Mouse (Mus musculus) CH12.LX (cell line): ENCODE measurements around the gene Tcf21. TPM values are rescaled to one million over a fixed set of nuclear protein-coding genes. Genes with fewer than 3 reads are reported as not detected.

ENCODE experiments used
- DNase-seq: peaks from one replicate; pipeline ENCODE4 v3.0.0-alpha.2; 2013; ENCODE audit errors: extremely low read depth
- H3K27ac ChIP-seq: 2 replicates; pipeline ENCODE4 v1.5.1; 2012; ENCODE audit warnings: low read depth, mild to moderate bottlenecking, control low read depth, moderate library complexity; ENCODE audit not compliant: insufficient read depth
- H3K27me3 ChIP-seq: replicated peaks from 2 replicates; pipeline ENCODE3; 2012; ENCODE audit warnings: inconsistent platforms
- H3K36me3 ChIP-seq, 2 experiments: replicated peaks in 1 of 2; 2 replicates each; pipeline versions ENCODE3 to v1.6.1; 2012; ENCODE audit warnings: inconsistent platforms in 1 of 2, low read length in 1 of 2, mild to moderate bottlenecking in 1 of 2, mixed read lengths in 1 of 2, moderate library complexity in 1 of 2; ENCODE audit not compliant: control insufficient read depth in 1 of 2, insufficient read depth in 1 of 2
- H3K4me1 ChIP-seq, 2 experiments: 2 replicates each; pipeline ENCODE4 v1.6.1; 2012; ENCODE audit warnings: inconsistent platforms in 1 of 2, moderate library complexity in 1 of 2; ENCODE audit not compliant: insufficient read depth in 2 of 2, control insufficient read depth in 1 of 2
- H3K4me2 ChIP-seq: 2 replicates; pipeline ENCODE4 v1.6.1; 2012; ENCODE audit warnings: low read depth, mild to moderate bottlenecking, control low read depth; ENCODE audit not compliant: poor library complexity, insufficient read depth, severe bottlenecking
- H3K4me3 ChIP-seq, 3 experiments: fragments of 150-350 bp in 1 of 3; sonication (generic) in 1 of 3; replicated peaks in 1 of 3; 2 replicates each; pipeline versions ENCODE3 to v1.5.1; 2011 to 2012; ENCODE audit warnings: low read depth in 2 of 3, low read length in 2 of 3, mild to moderate bottlenecking in 2 of 3, moderate library complexity in 2 of 3, control low read depth in 1 of 3, improper control_type of control experiment in 1 of 3, inconsistent platforms in 1 of 3, mixed read lengths in 1 of 3; ENCODE audit not compliant: poor library complexity in 1 of 3
- H3K79me2 ChIP-seq: replicated peaks from 2 replicates; pipeline ENCODE4 v1.6.1; 2012; ENCODE audit warnings: mild to moderate bottlenecking, moderate library complexity; ENCODE audit not compliant: control insufficient read depth, poor library complexity, insufficient read depth, severe bottlenecking; ENCODE audit errors: extremely low read depth
- H3K9ac ChIP-seq: 2 replicates; pipeline ENCODE4 v1.6.1; 2012; ENCODE audit warnings: low read depth, mild to moderate bottlenecking, control low read depth, moderate library complexity; ENCODE audit not compliant: insufficient read depth
- H3K9me3 ChIP-seq: replicated peaks from 2 replicates; pipeline ENCODE3; 2012; ENCODE audit warnings: low read length, inconsistent platforms, mixed read lengths
- CHD1 ChIP-seq: IDR thresholded peaks from 2 replicates; pipeline ENCODE4 v1.6.1; 2012; ENCODE audit warnings: low read depth, low read length, improper control_type of control experiment, inconsistent platforms
- CHD2 ChIP-seq: IDR thresholded peaks from 2 replicates; pipeline ENCODE4 v1.6.1; 2011; ENCODE audit warnings: low read length, improper control_type of control experiment
- CTCF ChIP-seq, 2 experiments: IDR thresholded peaks in 1 of 2; conservative IDR thresholded peaks in 1 of 2; 2 replicates each; pipeline ENCODE4 v1.5.1; 2011 to 2012; ENCODE audit warnings: low read depth in 2 of 2, low read length in 2 of 2, improper control_type of control experiment in 1 of 2, inconsistent platforms in 1 of 2, mild to moderate bottlenecking in 1 of 2, moderate library complexity in 1 of 2
- E2F4 ChIP-seq: IDR thresholded peaks from 2 replicates; pipeline ENCODE4 v1.6.1; 2011; ENCODE audit warnings: low read depth, low read length, improper control_type of control experiment; ENCODE audit not compliant: insufficient replicate concordance
- ELF1 ChIP-seq: IDR thresholded peaks from 2 replicates; pipeline ENCODE4 v1.6.1; 2014; ENCODE audit warnings: low read depth, mild to moderate bottlenecking, inconsistent platforms, low read length, improper control_type of control experiment
- EP300 ChIP-seq: IDR thresholded peaks from 2 replicates; pipeline ENCODE4 v1.6.1; 2011; ENCODE audit warnings: low read length, improper control_type of control experiment
- ETS1 ChIP-seq: conservative IDR thresholded peaks from 2 replicates; pipeline ENCODE4 v1.6.1; 2012; ENCODE audit warnings: low read depth, mild to moderate bottlenecking, inconsistent platforms, low read length, improper control_type of control experiment, moderate library complexity
- GABPA ChIP-seq: IDR thresholded peaks from 2 replicates; pipeline ENCODE4 v1.6.1; 2012; ENCODE audit warnings: low read depth, low read length, improper control_type of control experiment, inconsistent platforms; ENCODE audit not compliant: insufficient replicate concordance
- HCFC1 ChIP-seq: IDR thresholded peaks from 2 replicates; pipeline ENCODE4 v1.6.1; 2012; ENCODE audit warnings: low read depth, mild to moderate bottlenecking, inconsistent platforms, low read length, improper control_type of control experiment
- IRF4 ChIP-seq: IDR thresholded peaks from 2 replicates; pipeline ENCODE4 v1.6.1; 2014; ENCODE audit warnings: low read depth, mild to moderate bottlenecking, inconsistent platforms, low read length, improper control_type of control experiment
- JUN ChIP-seq: IDR thresholded peaks from 2 replicates; pipeline ENCODE4 v1.6.1; 2011; ENCODE audit warnings: low read depth, mild to moderate bottlenecking, low read length, improper control_type of control experiment, moderate library complexity; ENCODE audit not compliant: insufficient read depth
- JUND ChIP-seq: conservative IDR thresholded peaks from 2 replicates; pipeline ENCODE4 v1.6.1; 2011; ENCODE audit warnings: low read depth, low read length, improper control_type of control experiment
- MAX ChIP-seq: IDR thresholded peaks from 2 replicates; pipeline ENCODE4 v1.6.1; 2011; ENCODE audit warnings: low read length, improper control_type of control experiment
- MAZ ChIP-seq: IDR thresholded peaks from 2 replicates; pipeline ENCODE4 v1.6.1; 2012; ENCODE audit warnings: low read depth, mild to moderate bottlenecking, inconsistent platforms, low read length, improper control_type of control experiment, moderate library complexity
- MEF2A ChIP-seq: IDR thresholded peaks from 2 replicates; pipeline ENCODE4 v1.6.1; 2014; ENCODE audit warnings: low read depth, mild to moderate bottlenecking, inconsistent platforms, low read length, improper control_type of control experiment, borderline replicate concordance
- NRF1 ChIP-seq: IDR thresholded peaks from 2 replicates; pipeline ENCODE4 v1.6.1; 2014; ENCODE audit warnings: low read depth, mild to moderate bottlenecking, inconsistent platforms, low read length, improper control_type of control experiment, moderate library complexity
- POLR2AphosphoS2 ChIP-seq: IDR thresholded peaks from 2 replicates; pipeline ENCODE4 v1.6.1; 2011; ENCODE audit warnings: low read depth, low read length, improper control_type of control experiment
- RAD21 ChIP-seq: IDR thresholded peaks from 2 replicates; pipeline ENCODE4 v1.6.1; 2011; ENCODE audit warnings: low read depth, mild to moderate bottlenecking, low read length, improper control_type of control experiment, moderate library complexity
- RCOR1 ChIP-seq: conservative IDR thresholded peaks from 2 replicates; pipeline ENCODE4 v1.6.1; 2012; ENCODE audit warnings: low read depth, mild to moderate bottlenecking, inconsistent platforms, low read length, improper control_type of control experiment
- TBP ChIP-seq: conservative IDR thresholded peaks from 2 replicates; pipeline ENCODE4 v1.6.1; 2011; ENCODE audit warnings: low read depth, low read length, improper control_type of control experiment
- TCF12 ChIP-seq: IDR thresholded peaks from 2 replicates; pipeline ENCODE4 v1.6.1; 2014; ENCODE audit warnings: low read depth, mild to moderate bottlenecking, inconsistent platforms, low read length, improper control_type of control experiment
- UBTF ChIP-seq: IDR thresholded peaks from 2 replicates; pipeline ENCODE4 v1.6.1; 2012; ENCODE audit warnings: low read depth, mild to moderate bottlenecking, inconsistent platforms, low read length, improper control_type of control experiment, moderate library complexity
- USF1 ChIP-seq: IDR thresholded peaks from 2 replicates; pipeline ENCODE4 v1.6.1; 2014; ENCODE audit warnings: low read depth, mild to moderate bottlenecking, inconsistent platforms, low read length, improper control_type of control experiment
- ZC3H11A ChIP-seq: IDR thresholded peaks from 2 replicates; pipeline ENCODE4 v1.6.1; 2012; ENCODE audit warnings: low read depth, mild to moderate bottlenecking, inconsistent platforms, low read length, improper control_type of control experiment
- ZMIZ1 ChIP-seq: IDR thresholded peaks from 2 replicates; pipeline ENCODE4 v1.6.1; 2012; ENCODE audit warnings: low read depth, mild to moderate bottlenecking, inconsistent platforms, low read length, improper control_type of control experiment
- dilution Hi-C: fragments of 300-500 bp; cut with MboI; formaldehyde crosslinking; loops from 2 replicates; pipeline ENCODE4 v1.14.3; 2020; ENCODE audit warnings: low sequenced_read_pairs; ENCODE audit not compliant: extremely low pct_unique_long_range_greater_than_20kb, extremely low pct_ligation_motif_present
- in situ Hi-C: fragments of 300-500 bp; cut with MboI; formaldehyde crosslinking; loops from 3 replicates; pipeline ENCODE4 v1.14.3; 2019; ENCODE audit warnings: low sequenced_read_pairs, low pct_ligation_motif_present, low pct_unique_long_range_greater_than_20kb, mixed read lengths
- polyA plus RNA-seq: library from polyadenylated mRNA; unstranded; fragments of >175 nt; gene quantifications from 2 replicates; pipeline ENCODE4 v1.2.1, GENCODE M21; 2012; ENCODE audit warnings: low read depth; ENCODE audit not compliant: insufficient read length
- total RNA-seq, 2 experiments: library from RNA; depleted of rRNA; stranded (reverse); fragments of 300-350 nt in 1 of 2; fragments of >200 nt in 1 of 2; gene quantifications; 2 replicates each; pipeline ENCODE4 v1.2.3; 2012 to 2014

The Tcf21 gene
- total and polyA plus RNA-seq, 3 experiments: not detected

DNA sequence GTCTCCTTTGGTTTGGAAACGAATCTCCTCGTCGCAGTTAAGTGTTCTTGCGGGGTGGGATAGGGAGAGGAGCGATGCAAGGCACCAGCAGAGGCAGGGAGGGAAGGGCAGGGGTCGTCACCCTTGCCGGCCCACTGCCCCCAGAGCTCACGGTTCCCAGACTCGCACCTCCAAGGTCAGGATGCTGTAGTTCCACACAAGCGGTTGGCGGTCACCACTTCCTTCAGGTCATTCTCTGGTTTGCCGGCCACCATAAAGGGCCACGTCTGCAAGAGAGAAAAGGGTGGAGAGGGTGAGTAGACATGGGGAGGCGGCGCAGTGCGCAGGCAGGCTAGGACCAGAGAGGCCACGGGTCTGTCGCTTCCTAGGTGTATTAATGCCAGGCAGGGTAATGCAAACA, 2.4 kb downstream of the Tcf21 start:
- Histone ChIP-seq H3K79me2 (no peaks in the 10 kb centered on the region), H3K27me3 (no peaks in the 10 kb centered on the region), H3K27ac (no peak overlapping the region), H3K9ac (no peak overlapping the region), H3K4me1 (no peaks in the 10 kb centered on the region), H3K9me3 (no peaks in the 10 kb centered on the region), H3K36me3 (no peaks in the 10 kb centered on the region), H3K4me2 (no peak overlapping the region), H3K4me3 (no peak overlapping the region)
- in situ Hi-C loops: no loop called here
- DNase-seq: no peak
- dilution Hi-C loops: no loop called here
- TF ChIP-seq CTCF (conservative IDR thresholded peaks at IDR 0.05 in 1 of 2, IDR thresholded peaks at IDR 0.05 in 1 of 2; ENCODE audit: low read depth in 2 of 2, low read length in 2 of 2) (no peak), TBP (no peak), EP300 (no peak), E2F4 (no peak), CHD2 (no peak), NRF1 (no peak), RCOR1 (no peak), MAX (no peak), JUN (no peak), ZMIZ1 (no peak), TCF12 (no peak), ZC3H11A (no peak), IRF4 (no peak), USF1 (no peak), POLR2AphosphoS2 (no peak), CHD1 (no peak), RAD21 (no peak)

DNA sequence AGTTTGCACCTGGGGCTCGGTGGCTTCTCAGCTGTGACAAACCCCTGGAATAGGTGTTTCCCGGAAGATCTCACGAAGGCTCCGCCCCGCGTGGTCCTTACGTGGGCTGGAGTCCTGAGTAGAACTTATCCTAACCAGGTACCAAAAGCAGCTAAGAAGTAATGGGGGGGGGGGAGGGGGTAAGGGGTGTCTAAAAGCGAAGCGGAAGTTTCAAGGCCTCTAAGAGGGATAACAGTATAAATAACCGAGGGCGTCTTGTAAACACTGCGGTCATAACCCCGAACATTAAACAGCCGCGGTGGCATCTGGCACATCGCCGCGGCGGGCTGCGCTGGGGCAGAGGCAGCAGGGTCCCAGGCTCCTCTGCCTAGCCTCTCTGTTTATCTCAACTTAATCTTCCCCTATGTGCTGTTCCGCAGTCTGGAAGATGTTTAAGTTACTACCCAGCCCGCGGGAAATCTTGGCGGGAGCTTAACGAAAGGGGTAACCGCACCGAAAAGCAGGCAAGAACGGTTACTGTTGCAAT, 3.7 kb downstream of the Tcf21 start:
- H3K27me3 ChIP-seq: no peaks in the 10 kb centered on the region
- in situ Hi-C loops: no loop called here
- dilution Hi-C loops: no loop called here

More for the DNA sequence above, 3.7 kb downstream of the Tcf21 start:
- Histone ChIP-seq H3K9ac (no peak overlapping the region), H3K4me2 (no peak overlapping the region), H3K4me3 (no peak overlapping the region), H3K9me3 (no peaks in the 10 kb centered on the region), H3K79me2 (no peaks in the 10 kb centered on the region), H3K4me1 (no peaks in the 10 kb centered on the region), H3K27ac (no peak overlapping the region), H3K36me3 (no peaks in the 10 kb centered on the region)
- TF ChIP-seq JUND (no peak), ETS1 (no peak), USF1 (no peak), CHD1 (no peak), ELF1 (no peak), JUN (no peak), MAZ (no peak), GABPA (no peak), HCFC1 (no peak), IRF4 (no peak), RCOR1 (no peak), POLR2AphosphoS2 (no peak), EP300 (no peak), UBTF (no peak), MEF2A (no peak)
- no peak for DNase-seq
